Mouse (Mus musculus) heart, postnatal 0 days (tissue): ENCODE results near the gene Ankrd52.

Experiments used
- CTCF ChIP-seq: IDR thresholded peaks from 2 replicates; pipeline ENCODE4 v1.5.1; 2016; ENCODE audit warnings: antibody characterized with exemption, control low read depth, low read depth
- EP300 ChIP-seq: IDR thresholded peaks from 2 replicates; pipeline ENCODE4 v1.6.1; 2016; ENCODE audit warnings: antibody characterized with exemption, low read depth

DNA sequence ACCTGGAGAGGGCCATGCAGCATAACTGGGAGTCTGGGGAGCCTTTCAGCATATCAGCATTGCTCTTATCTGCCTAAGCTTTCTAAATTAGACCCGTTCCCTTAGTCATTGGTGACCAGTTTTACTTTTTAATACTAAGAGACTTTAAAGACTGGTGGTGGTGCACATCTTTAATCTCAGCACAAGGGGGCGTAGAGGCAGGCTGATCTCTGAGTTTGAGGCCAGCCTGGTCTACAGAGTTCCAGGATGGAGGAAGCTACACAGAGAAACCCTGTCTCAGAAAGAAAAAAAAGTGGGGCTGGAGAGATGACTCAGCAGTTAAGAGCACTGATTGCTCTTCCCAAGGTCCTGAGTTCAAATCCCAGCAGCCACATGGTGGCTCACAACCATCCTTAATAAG, 36.7 kb upstream of the Ankrd52 start:
- TF ChIP-seq EP300 (no peak), CTCF (peak; percentile 31)
